In genomic region chr12:69294936-69295335, GRCm38 (mm10) we compare ENCODE assay signal across 21 mouse cellular contexts. TPM values are rescaled to one million over a fixed set of nuclear protein-coding genes. Genes with fewer than 3 reads are reported as not detected.
DNase-seq lines count a peak whose midpoint lies in the region; ATAC-seq and TF ChIP-seq lines count a peak whose summit lies in the region.
"Had no signal": no experiment of that assay in that cellular context is flagged by ENCODE, and none has a peak within 500 bp of the region (broad histone marks: within the 10 kb centered on the region; RNA-seq: fewer than 3 reads in every experiment).

No protein-coding gene starts in this region.

- H3K9me3 ChIP-seq in heart, embryonic 10.5 days: no peaks in the 10 kb centered on the region
- H3K9me3 ChIP-seq in liver, postnatal 0 days (ENCODE audit: low read length): no peaks in the 10 kb centered on the region
- H3K9me3 ChIP-seq: G1E; hindbrain, embryonic 12.5 days; intestine, embryonic 15.5 days; midbrain, embryonic 10.5 days had no signal

- H3K9ac ChIP-seq in heart, adult 2 months (ENCODE audit: low read depth, low read length): no peak overlapping the region
- H3K9ac ChIP-seq in liver, postnatal 0 days (replicated peaks): no peak overlapping the region
- H3K9ac ChIP-seq: hindbrain, embryonic 12.5 days; intestine, embryonic 15.5 days had no signal

- no peak for TF ChIP-seq CTCF in heart, adult 2 months (IDR thresholded peaks at IDR 0.05)
- TF ChIP-seq CTCF in bone marrow, adult 2 months (IDR thresholded peaks at IDR 0.05; ENCODE audit: control insufficient read depth, insufficient read depth, low read length): no peak
- TF ChIP-seq CTCF in liver, postnatal 0 days (IDR thresholded peaks at IDR 0.05; ENCODE audit: low read depth): no peak

- TF ChIP-seq POLR2A in heart, adult 2 months (IDR thresholded peaks at IDR 0.05; ENCODE audit: insufficient read depth, low read depth, low read length): no peak
- no peak for TF ChIP-seq POLR2A in bone marrow, adult 2 months (IDR thresholded peaks at IDR 0.05; ENCODE audit: borderline replicate concordance, control insufficient read depth, low read depth, low read length)

- intact Hi-C loops in heart, adult 2 months (cut with DNase I): loop anchor here (5.0 kb wide), 1 partner anchor 98 kb away; the partner anchor contains the start of genes Dnaaf2 and Gm49383

- TF ChIP-seq EP300 in heart, adult 2 months (IDR thresholded peaks at IDR 0.05; ENCODE audit: insufficient read depth, low read depth, low read length): no peak
- TF ChIP-seq EP300 in liver, postnatal 0 days (IDR thresholded peaks at IDR 0.05; ENCODE audit: low read depth): no peak

- 76% methylated on average over 2 of the region's 2 CpGs for WGBS in heart, embryonic 10.5 days
- WGBS in heart, adult 2 months: 76% methylated on average over 2 of the region's 2 CpGs
- WGBS in bone marrow, adult 2 months: 38% methylated on average over 2 of the region's 2 CpGs
- WGBS in liver, postnatal 0 days (ENCODE audit: insufficient replicate concordance): 64% methylated on average over 2 of the region's 2 CpGs

- 0 out of 2 replicates have a peak, but pooled peaks cover 5% of the 10 kb centered on the region for H3K36me3 ChIP-seq in heart, embryonic 10.5 days
- peaks cover 6% of the 10 kb centered on the region for H3K36me3 ChIP-seq in heart, adult 2 months (ENCODE audit: control insufficient read depth, insufficient read depth, low read length)
- H3K36me3 ChIP-seq in liver, postnatal 0 days (replicated peaks; ENCODE audit: insufficient read depth, low read length): peaks cover 2% of the 10 kb centered on the region; the same call in 1 of the 2 replicates
- H3K36me3 ChIP-seq: intestine, embryonic 15.5 days had no signal

- H3K4me2 ChIP-seq in liver, postnatal 0 days (ENCODE audit: low read depth, low read length): no peak overlapping the region
- H3K4me2 ChIP-seq: hindbrain, embryonic 12.5 days; intestine, embryonic 15.5 days had no signal

- DNase-seq in heart, embryonic 10.5 days (ENCODE audit: low spot score): no peak
- DNase-seq in heart, adult 2 months: no peak
- DNase-seq in CD4-positive, CD25-positive, alpha-beta regulatory T cell, adult 2 months (ENCODE audit: low read depth, low spot score): peak; percentile 55
- no peak for DNase-seq in liver, postnatal 0 days
- no peak for DNase-seq in kidney, adult 18-20 months
- DNase-seq: adrenal gland, postnatal 10 days; cerebellum, adult 11-12 months; layer of hippocampus, postnatal 36 days; left cerebral cortex, postnatal 4 days; lung, adult 18-20 months; lung, postnatal 36 days; retina, postnatal 1 day; right cerebral cortex, postnatal 4 days had no signal

- peaks cover 20% of the 10 kb centered on the region for H3K4me1 ChIP-seq in heart, embryonic 10.5 days
- peaks cover 6% of the 10 kb centered on the region for H3K4me1 ChIP-seq in heart, adult 2 months (ENCODE audit: control insufficient read depth, insufficient read depth, low read length)
- peaks cover 1% of the 10 kb centered on the region for H3K4me1 ChIP-seq in bone marrow, adult 2 months (ENCODE audit: control insufficient read depth, insufficient read depth, low read length)
- peaks cover 31% of the 10 kb centered on the region for H3K4me1 ChIP-seq in liver, postnatal 0 days (ENCODE audit: insufficient read depth)

- peak overlapping the region; percentile 1; the same call in 1 of the 2 replicates for H3K27ac ChIP-seq in heart, embryonic 10.5 days
- H3K27ac ChIP-seq in heart, adult 2 months: no peak overlapping the region
- H3K27ac ChIP-seq in bone marrow, adult 2 months (ENCODE audit: control insufficient read depth, insufficient read depth, low read depth, low read length, poor library complexity): peak overlapping the region; percentile 54
- H3K27ac ChIP-seq in liver, postnatal 0 days (ENCODE audit: low read depth): peak overlapping the region; percentile 81; the same call in 1 of the 2 replicates
- H3K27ac ChIP-seq: hindbrain, embryonic 12.5 days; intestine, embryonic 15.5 days had no signal

- H3K4me3 ChIP-seq in heart, embryonic 10.5 days: no peak overlapping the region
- no peak overlapping the region for H3K4me3 ChIP-seq in heart, adult 2 months
- no peak overlapping the region for H3K4me3 ChIP-seq in bone marrow, adult 2 months (replicated peaks; ENCODE audit: control insufficient read depth, low read depth, low read length)
- no peak overlapping the region for H3K4me3 ChIP-seq in liver, postnatal 0 days (ENCODE audit: low read depth, low read length)
- H3K4me3 ChIP-seq: erythroblast, embryonic 14.5 days; hindbrain, embryonic 12.5 days; intestine, embryonic 15.5 days; midbrain, embryonic 10.5 days had no signal

- H3K27me3 ChIP-seq in heart, embryonic 10.5 days (ENCODE audit: insufficient read depth, poor library complexity, severe bottlenecking): no peaks in the 10 kb centered on the region
- no peaks in the 10 kb centered on the region for H3K27me3 ChIP-seq in heart, adult 2 months (ENCODE audit: control insufficient read depth, insufficient read depth, low read length)
- no peaks in the 10 kb centered on the region for H3K27me3 ChIP-seq in liver, postnatal 0 days (ENCODE audit: insufficient read depth, low read length)
- H3K27me3 ChIP-seq: hindbrain, embryonic 12.5 days; intestine, embryonic 15.5 days had no signal

- ATAC-seq in liver, postnatal 0 days: no peak
- ATAC-seq in frontal cortex, adult (ENCODE audit: low TSS enrichment): no peak
- ATAC-seq: forebrain, embryonic 14.5 days; intestine, embryonic 15.5 days had no signal

- peaks cover 3% of the 10 kb centered on the region; the same call in 1 of the 2 replicates for H3K79me2 ChIP-seq in heart, adult 2 months (replicated peaks; ENCODE audit: control insufficient read depth, insufficient read depth, low read length)

RNA-seq across cellular contexts. Expression of gene Klhdc2, which starts 1.5 kb away (rescaled TPM):
- 142 and 162 TPM in 2 replicates for polyA plus RNA-seq in heart, embryonic 10.5 days (2016; fragmentation: Nextera tagmentation; extraction: Ambion mirVana)
- total RNA-seq in heart, adult 2 months (2021): 100 to 1,000 TPM in 1 of 2 experiments, 10 to 100 TPM in 1; 93.1 to 114 TPM
- 46.7 and 81.4 TPM in 2 replicates for polyA plus RNA-seq in heart, adult 2 months (2012; rRNA removed)
- 26.7 and 27.7 TPM in 2 replicates for polyA plus RNA-seq in bone marrow, adult 2 months (2011; ENCODE audit: insufficient read depth, insufficient read length, low replicate concordance, missing spikeins)
- 54.2 and 59.3 TPM in 2 replicates for polyA plus RNA-seq in liver, postnatal 0 days (2015; fragmentation: Nextera tagmentation; extraction: Ambion mirVana)

RNA-seq across cellular contexts. Expression of gene Klhdc1, which starts 54.0 kb away (rescaled TPM):
- polyA plus RNA-seq in heart, embryonic 10.5 days (2016; fragmentation: Nextera tagmentation; extraction: Ambion mirVana): 3.5 and 7.3 TPM in 2 replicates
- 10 to 100 TPM; 34.6 to 38.7 TPM for total RNA-seq in heart, adult 2 months (2021)
- 10.2 and 10.5 TPM in 2 replicates for polyA plus RNA-seq in heart, adult 2 months (2012; rRNA removed)
- 1.9 TPM in 1 of 2 replicates, not detected in the other for polyA plus RNA-seq in bone marrow, adult 2 months (2011; ENCODE audit: insufficient read depth, insufficient read length, low replicate concordance, missing spikeins)
- polyA plus RNA-seq in liver, postnatal 0 days (2015; fragmentation: Nextera tagmentation; extraction: Ambion mirVana): 5.9 and 6.1 TPM in 2 replicates
- polyA plus RNA-seq: erythroblast, embryonic 14.5 days had no signal
